Mouse (Mus musculus) ES-Bruce4 (cell line): ENCODE data around the gene Slc1a4.

Experiments used
- CTCF ChIP-seq: IDR thresholded peaks from one replicate; pipeline ENCODE4 v1.8.1; 2011; ENCODE audit warnings: low read depth, low read length
- POLR2A ChIP-seq: IDR thresholded peaks from one replicate; pipeline ENCODE4 v1.8.1; 2011; ENCODE audit warnings: low read length; ENCODE audit not compliant: insufficient read depth

GRCm38 (mm10) chr11:20307409-20307808, 25.1 kb downstream of the Slc1a4 start:
- no peak for TF ChIP-seq CTCF
- no peak for TF ChIP-seq POLR2A
